Mouse (Mus musculus) stomach, embryonic 15.5 days (tissue): ENCODE results near the gene Mrrf. TPM values are rescaled to one million over a fixed set of nuclear protein-coding genes. Genes with fewer than 3 reads are reported as not detected.
"Not testable (repeated sequence)": the region's sequence is repeated elsewhere in the genome, so short reads cannot be mapped to it uniquely, and the experiment has no call there.

ENCODE experiments used
- ATAC-seq: fragments of 200-750 bp; cut with Nextera tagmentation; 2 replicates; pipeline ENCODE4 v1.8.0; 2017; ENCODE audit warnings: low read depth, moderate number of reproducible peaks, moderate TSS enrichment; ENCODE audit not compliant: insufficient read depth, low FRiP score
- H3K27ac ChIP-seq: fragments of 300-500 bp; sonication (generic); 2 replicates; pipeline ENCODE4 v1.5.1; 2015; ENCODE audit warnings: mild to moderate bottlenecking, inconsistent platforms
- H3K27me3 ChIP-seq: fragments of 300-500 bp; sonication (generic); replicated peaks from 2 replicates; pipeline ENCODE4 v1.6.1; 2015; ENCODE audit warnings: inconsistent platforms
- H3K36me3 ChIP-seq: fragments of 300-500 bp; sonication (generic); 2 replicates; pipeline ENCODE4 v1.6.1; 2015; ENCODE audit warnings: inconsistent platforms
- H3K4me1 ChIP-seq: fragments of 300-500 bp; sonication (generic); 2 replicates; pipeline ENCODE4 v1.6.1; 2015; ENCODE audit warnings: inconsistent platforms
- H3K4me2 ChIP-seq: fragments of 300-500 bp; sonication (generic); 2 replicates; pipeline ENCODE4 v1.6.1; 2015; ENCODE audit warnings: mild to moderate bottlenecking, inconsistent platforms
- H3K4me3 ChIP-seq: fragments of 300-500 bp; sonication (generic); replicated peaks from 2 replicates; pipeline ENCODE4 v1.5.1; 2015; ENCODE audit warnings: inconsistent platforms
- H3K9ac ChIP-seq: fragments of 300-500 bp; sonication (generic); 2 replicates; pipeline ENCODE4 v1.6.1; 2015; ENCODE audit warnings: inconsistent platforms
- H3K9me3 ChIP-seq: fragments of 300-500 bp; sonication (generic); 2 replicates; pipeline ENCODE4 v1.6.1; 2016; ENCODE audit warnings: inconsistent platforms
- WGBS: fragments of 180-500 bp; shearing (Covaris S2); methylation state at CpG from one replicate; pipeline ENCODE4 v1.1.7; 2015; 5-methylcytosine and 5-hydroxymethylcytosine counted together
- polyA plus RNA-seq: library from polyadenylated mRNA; unstranded; fragments of >200 nt; fragmentation: Nextera tagmentation; extraction: Ambion mirVana; gene quantifications from 2 replicates; pipeline ENCODE4 v1.2.1, GENCODE M21; 2015

Gene Mrrf
- polyA plus RNA-seq, 1 experiment from 2014 or later: 27.4 TPM

- Histone ChIP-seq H3K4me1 (no peaks in the 10 kb centered on the region), H3K4me3 (no peak overlapping the region), H3K4me2 (no peak overlapping the region), H3K27me3 (no peaks in the 10 kb centered on the region), H3K27ac (peak overlapping the region; percentile 83), H3K9me3 (no peaks in the 10 kb centered on the region), H3K36me3 (no peaks in the 10 kb centered on the region), H3K9ac (no peak overlapping the region)
- ATAC-seq: 0 out of 2 replicates have a peak, but pooled peaks have one; percentile 13
- WGBS: 40% methylated on average over 6 of the region's 6 CpGs
Measured at GRCm38 (mm10) chr2:36184876-36185275, 48.7 kb downstream of the Mrrf start.

GRCm38 (mm10) chr2:36189200-36189599 is 53.0 kb downstream of the Mrrf start:
- not testable (repeated sequence) for H3K27ac ChIP-seq, H3K9ac ChIP-seq, H3K4me3 ChIP-seq, ATAC-seq, H3K4me1 ChIP-seq, H3K9me3 ChIP-seq, H3K4me2 ChIP-seq, H3K36me3 ChIP-seq, H3K27me3 ChIP-seq
- 80% methylated on average over 6 of the region's 6 CpGs for WGBS

- H3K4me1 ChIP-seq: 0 out of 2 replicates have a peak, but pooled peaks cover 4% of the 10 kb centered on the region
- WGBS: 25% methylated on average over 12 of the region's 12 CpGs
- H3K4me2 ChIP-seq: no peak overlapping the region
- no peaks in the 10 kb centered on the region for H3K9me3 ChIP-seq
- H3K27me3 ChIP-seq: no peaks in the 10 kb centered on the region
- H3K4me3 ChIP-seq: no peak overlapping the region
- no peaks in the 10 kb centered on the region for H3K36me3 ChIP-seq
- no peak for ATAC-seq
- H3K27ac ChIP-seq: 0 out of 2 replicates have a peak overlapping the region, but pooled peaks have one; percentile 48
- no peak overlapping the region for H3K9ac ChIP-seq
Measured at GRCm38 (mm10) chr2:36191098-36191941, 55.1 kb downstream of the Mrrf start.

GRCm38 (mm10) chr2:36197021-36197420 is 60.8 kb downstream of the Mrrf start:
- Histone ChIP-seq H3K27me3 (peaks cover 6% of the 10 kb centered on the region; the same call in 1 of the 2 replicates), H3K9ac (no peak overlapping the region), H3K9me3 (no peaks in the 10 kb centered on the region), H3K36me3 (no peaks in the 10 kb centered on the region), H3K27ac (no peak overlapping the region), H3K4me3 (no peak overlapping the region), H3K4me2 (no peak overlapping the region), H3K4me1 (peaks cover 10% of the 10 kb centered on the region)
- no peak for ATAC-seq
- WGBS: 67% methylated on average over 3 of the region's 3 CpGs

GRCm38 (mm10) chr2:36197919-36198881 is 62.0 kb downstream of the Mrrf start:
- Histone ChIP-seq H3K36me3 (no peaks in the 10 kb centered on the region), H3K4me2 (peak overlapping the region; percentile 30), H3K4me3 (0 out of 2 replicates have a peak overlapping the region, but pooled peaks have one; percentile 5), H3K4me1 (peaks cover 19% of the 10 kb centered on the region), H3K9me3 (no peaks in the 10 kb centered on the region), H3K27me3 (peaks cover 18% of the 10 kb centered on the region), H3K27ac (no peak overlapping the region), H3K9ac (no peak overlapping the region)
- peak; percentile 90 for ATAC-seq
- WGBS: 26% methylated on average over 20 of the region's 20 CpGs

GRCm38 (mm10) chr2:36198882-36199262 is 62.7 kb downstream of the Mrrf start:
- no peak overlapping the region for H3K27ac ChIP-seq
- H3K9ac ChIP-seq: no peak overlapping the region
- peak; percentile 17; the same call in 1 of the 2 replicates for ATAC-seq
- H3K36me3 ChIP-seq: no peaks in the 10 kb centered on the region
- peaks cover 24% of the 10 kb centered on the region for H3K27me3 ChIP-seq
- H3K4me3 ChIP-seq: no peak overlapping the region
- H3K9me3 ChIP-seq: no peaks in the 10 kb centered on the region
- peaks cover 25% of the 10 kb centered on the region for H3K4me1 ChIP-seq
- peak overlapping the region; percentile 30; the same call in 1 of the 2 replicates for H3K4me2 ChIP-seq
- WGBS: 44% methylated on average over 3 of the region's 3 CpGs

GRCm38 (mm10) chr2:36200813-36201212 is 64.6 kb downstream of the Mrrf start:
- H3K4me3 ChIP-seq: no peak overlapping the region
- no peaks in the 10 kb centered on the region for H3K9me3 ChIP-seq
- peaks cover 25% of the 10 kb centered on the region for H3K4me1 ChIP-seq
- no peaks in the 10 kb centered on the region for H3K36me3 ChIP-seq
- peak; percentile 38; the same call in 1 of the 2 replicates for ATAC-seq
- no peak overlapping the region for H3K4me2 ChIP-seq
- peaks cover 37% of the 10 kb centered on the region for H3K27me3 ChIP-seq
- no peak overlapping the region for H3K27ac ChIP-seq
- no peak overlapping the region for H3K9ac ChIP-seq
- WGBS: 63% methylated on average over 2 of the region's 2 CpGs

GRCm38 (mm10) chr2:36201756-36202610 is 65.8 kb downstream of the Mrrf start:
- 30% methylated on average over 18 of the region's 18 CpGs for WGBS
- H3K9me3 ChIP-seq: no peaks in the 10 kb centered on the region
- H3K9ac ChIP-seq: no peak overlapping the region
- H3K36me3 ChIP-seq: no peaks in the 10 kb centered on the region
- H3K27ac ChIP-seq: no peak overlapping the region
- H3K4me2 ChIP-seq: peak overlapping the region; percentile 77; the same call in 1 of the 2 replicates
- no peak overlapping the region; the same call in 1 of the 2 replicates for H3K4me3 ChIP-seq
- ATAC-seq: no peak
- peaks cover 37% of the 10 kb centered on the region for H3K27me3 ChIP-seq
- peaks cover 25% of the 10 kb centered on the region for H3K4me1 ChIP-seq

GRCm38 (mm10) chr2:36202611-36202880 is 66.4 kb downstream of the Mrrf start:
- H3K27me3 ChIP-seq: peaks cover 37% of the 10 kb centered on the region
- peaks cover 25% of the 10 kb centered on the region for H3K4me1 ChIP-seq
- no peak overlapping the region for H3K27ac ChIP-seq
- peak overlapping the region; percentile 77 for H3K4me2 ChIP-seq
- ATAC-seq: no peak
- H3K9me3 ChIP-seq: no peaks in the 10 kb centered on the region
- WGBS: 11% methylated on average over 5 of the region's 5 CpGs
- H3K36me3 ChIP-seq: no peaks in the 10 kb centered on the region
- no peak overlapping the region for H3K9ac ChIP-seq
- H3K4me3 ChIP-seq: peak overlapping the region; percentile 37

- no peaks in the 10 kb centered on the region for H3K36me3 ChIP-seq
- H3K4me3 ChIP-seq: peak overlapping the region; percentile 37
- H3K27me3 ChIP-seq: peaks cover 37% of the 10 kb centered on the region
- no peaks in the 10 kb centered on the region for H3K9me3 ChIP-seq
- no peak for ATAC-seq
- no peak overlapping the region for H3K9ac ChIP-seq
- no peak overlapping the region for H3K27ac ChIP-seq
- peaks cover 22% of the 10 kb centered on the region for H3K4me1 ChIP-seq
- peak overlapping the region; percentile 77 for H3K4me2 ChIP-seq
- WGBS: 3% methylated on average over 39 of the region's 39 CpGs
Measured at GRCm38 (mm10) chr2:36203011-36203825, 67.0 kb downstream of the Mrrf start.
